Mouse (Mus musculus) lung, postnatal 0 days (tissue): ENCODE data around the gene Adrb1. TPM values are rescaled to one million over a fixed set of nuclear protein-coding genes. Genes with fewer than 3 reads are reported as not detected.

Source experiments
- ATAC-seq: fragments of 200-750 bp; cut with Nextera tagmentation; 2 replicates; pipeline ENCODE4 v1.8.0; 2017; ENCODE audit warnings: moderate library complexity
- DNase-seq: peaks from one replicate; pipeline ENCODE4 v3.0.0-alpha.2; 2016; ENCODE audit warnings: low spot score
- H3K27ac ChIP-seq: fragments of 300-500 bp; sonication (generic); 2 replicates; pipeline ENCODE4 v1.5.1; 2014; ENCODE audit warnings: antibody characterized with exemption, mild to moderate bottlenecking, low read length, mixed read lengths
- H3K27me3 ChIP-seq: fragments of 300-500 bp; sonication (generic); replicated peaks from 2 replicates; pipeline ENCODE4 v1.6.1; 2014; ENCODE audit warnings: low read length, mixed read lengths; ENCODE audit not compliant: insufficient read depth
- H3K36me3 ChIP-seq: fragments of 300-500 bp; sonication (generic); 2 replicates; pipeline ENCODE4 v1.6.1; 2014; ENCODE audit warnings: low read length, mixed read lengths; ENCODE audit not compliant: insufficient read depth
- H3K4me1 ChIP-seq: fragments of 300-500 bp; sonication (generic); 2 replicates; pipeline ENCODE4 v1.6.1; 2014; ENCODE audit warnings: antibody characterized with exemption, low read depth, low read length, mixed read lengths; ENCODE audit not compliant: insufficient read depth
- H3K4me2 ChIP-seq: fragments of 300-500 bp; sonication (generic); replicated peaks from 2 replicates; pipeline ENCODE4 v1.6.1; 2014; ENCODE audit warnings: low read depth, mild to moderate bottlenecking, low read length, moderate library complexity, mixed read lengths
- H3K4me3 ChIP-seq: fragments of 300-500 bp; sonication (generic); 2 replicates; pipeline ENCODE4 v1.5.1; 2014; ENCODE audit warnings: low read depth, low read length
- H3K9ac ChIP-seq: fragments of 300-500 bp; sonication (generic); replicated peaks from 2 replicates; pipeline ENCODE4 v1.6.1; 2014; ENCODE audit warnings: low read depth, mild to moderate bottlenecking
- H3K9me3 ChIP-seq: fragments of 300-500 bp; sonication (generic); 2 replicates; pipeline ENCODE4 v1.6.1; 2016; ENCODE audit warnings: low read length, mixed read lengths
- CTCF ChIP-seq: IDR thresholded peaks from 2 replicates; pipeline ENCODE4 v1.5.1; 2016; ENCODE audit warnings: antibody characterized with exemption, mild to moderate bottlenecking
- EP300 ChIP-seq: IDR thresholded peaks from 2 replicates; pipeline ENCODE4 v1.6.1; 2016; ENCODE audit warnings: antibody characterized with exemption, mild to moderate bottlenecking, control low read depth
- WGBS: fragments of 180-500 bp; shearing (Covaris S2); extraction: QIAGEN DNeasy Blood & Tissue Kit; methylation state at CpG from one replicate; pipeline ENCODE4 v1.1.7; 2014; 5-methylcytosine and 5-hydroxymethylcytosine counted together
- polyA plus RNA-seq: library from polyadenylated mRNA; unstranded; fragments of >200 nt; fragmentation: Nextera tagmentation; extraction: Ambion mirVana; gene quantifications from 2 replicates; pipeline ENCODE4 v1.2.1, GENCODE M21; 2015

The Adrb1 gene
- polyA plus RNA-seq, 1 experiment from 2014 or later, result 12.6 TPM

DNA sequence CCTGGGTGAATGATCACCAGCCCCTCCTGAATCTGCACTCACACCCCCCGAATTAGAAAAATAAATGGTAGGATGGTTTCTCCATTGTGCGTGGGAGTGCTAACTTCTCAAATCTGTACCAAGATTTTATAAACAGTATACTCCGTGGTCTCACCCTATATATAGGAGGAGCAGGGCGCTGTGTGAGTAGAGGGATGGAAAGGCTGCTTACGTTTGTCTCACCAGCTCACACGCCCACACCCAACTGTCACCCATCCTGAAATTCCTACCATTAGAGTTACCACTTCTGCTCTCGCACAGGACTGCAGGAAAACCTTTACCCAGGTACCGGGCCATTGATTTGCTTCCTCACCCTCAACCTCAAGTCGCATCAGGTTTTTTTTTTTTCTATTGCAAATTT is 47.0 kb downstream of the Adrb1 start:
- Histone ChIP-seq H3K27me3 (no peaks in the 10 kb centered on the region), H3K4me1 (no peaks in the 10 kb centered on the region), H3K4me3 (no peak overlapping the region), H3K36me3 (no peaks in the 10 kb centered on the region), H3K27ac (no peak overlapping the region), H3K9me3 (no peaks in the 10 kb centered on the region), H3K4me2 (no peak overlapping the region), H3K9ac (no peak overlapping the region)
- 86% methylated on average over 9 of the region's 9 CpGs for WGBS
- ATAC-seq (no peak), DNase-seq (no peak)
- TF ChIP-seq EP300, result no peak
- TF ChIP-seq CTCF, result no peak

GRCm38 (mm10) chr19:56772158-56772557 is 50.2 kb downstream of the Adrb1 start:
- Histone ChIP-seq H3K9ac (no peak overlapping the region), H3K4me1 (peaks cover 19% of the 10 kb centered on the region; the same call in 1 of the 2 replicates), H3K36me3 (no peaks in the 10 kb centered on the region), H3K27me3 (no peaks in the 10 kb centered on the region), H3K9me3 (no peaks in the 10 kb centered on the region), H3K4me2 (no peak overlapping the region), H3K4me3 (no peak overlapping the region), H3K27ac (no peak overlapping the region)
- no peak for TF ChIP-seq EP300
- no peak for TF ChIP-seq CTCF
- ATAC-seq, result no peak
- WGBS, result 75% methylated on average over 7 of the region's 7 CpGs
- no peak for DNase-seq

DNA sequence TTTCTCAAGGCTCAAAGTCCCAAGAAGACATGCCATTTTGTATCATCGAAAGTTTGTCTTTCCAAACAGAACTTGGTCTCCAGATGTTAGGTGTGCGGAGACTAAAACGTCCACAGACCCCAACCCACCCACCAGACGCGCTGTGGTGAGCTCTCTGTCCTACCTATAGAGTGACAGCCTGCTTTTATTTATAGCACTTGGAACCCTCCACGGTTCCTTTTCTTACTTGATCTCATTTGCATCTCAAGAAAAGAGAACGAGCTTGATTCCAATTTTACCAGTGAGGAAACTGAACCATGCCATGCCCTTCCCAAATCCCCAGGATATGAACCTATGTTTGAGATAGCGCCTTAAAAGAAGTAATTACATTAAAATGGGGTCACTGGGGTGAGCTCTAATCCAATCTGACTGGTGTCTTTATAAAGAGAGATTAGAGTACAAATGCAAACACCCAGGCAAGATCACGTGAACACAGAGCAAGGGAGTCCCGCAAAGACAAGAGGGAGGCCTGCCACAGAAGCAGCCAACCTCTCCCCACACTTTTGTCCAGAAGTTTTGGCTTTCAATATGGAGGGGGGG is 51.5 kb downstream of the Adrb1 start:
- no peak overlapping the region for H3K4me2 ChIP-seq
- H3K27ac ChIP-seq, result no peak overlapping the region
- H3K4me3 ChIP-seq, result no peak overlapping the region
- no peaks in the 10 kb centered on the region for H3K27me3 ChIP-seq
- no peaks in the 10 kb centered on the region for H3K36me3 ChIP-seq
- no peak overlapping the region for H3K9ac ChIP-seq
- DNase-seq (no peak), ATAC-seq (no peak)
- H3K9me3 ChIP-seq, result no peaks in the 10 kb centered on the region
- TF ChIP-seq EP300 (no peak), CTCF (no peak)
- whole genome bisulfite sequencing, result 75% methylated on average over 10 of the region's 10 CpGs
- H3K4me1 ChIP-seq, result peaks cover 19% of the 10 kb centered on the region; the same call in 1 of the 2 replicates

DNA sequence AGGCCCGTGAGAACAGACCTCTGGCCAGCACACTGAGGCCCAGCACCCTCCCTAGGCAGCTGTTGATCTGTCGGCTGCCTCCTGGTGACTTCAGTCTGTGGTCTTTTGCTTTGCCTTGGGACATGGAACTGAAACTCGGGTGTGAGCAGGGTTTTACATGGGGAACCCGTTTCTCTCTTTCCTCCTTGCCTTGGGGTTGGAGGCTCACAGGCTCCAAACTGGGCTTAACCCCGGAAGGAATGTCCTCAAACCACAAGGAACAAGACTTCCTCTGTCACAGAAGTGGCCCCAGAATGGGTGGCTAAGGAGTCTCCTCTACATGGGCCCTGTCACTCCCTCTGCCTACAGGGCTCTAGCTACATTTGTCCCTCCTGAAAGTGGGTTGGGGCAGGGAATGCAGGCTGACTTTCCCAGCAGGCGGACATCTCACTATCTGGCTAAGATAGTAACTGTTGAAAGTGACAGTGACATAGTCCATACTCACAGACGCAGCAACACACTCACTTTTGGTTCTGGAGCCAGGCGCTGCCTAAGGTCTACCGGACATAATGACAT is 52.5 kb downstream of the Adrb1 start:
- ATAC-seq, result peak; percentile 53
- H3K27ac ChIP-seq, result no peak overlapping the region
- H3K4me1 ChIP-seq, result peaks cover 19% of the 10 kb centered on the region; the same call in 1 of the 2 replicates
- no peak overlapping the region for H3K9ac ChIP-seq
- no peak for TF ChIP-seq CTCF
- no peak for TF ChIP-seq EP300
- 54% methylated on average over 9 of the region's 9 CpGs for WGBS
- no peaks in the 10 kb centered on the region for H3K9me3 ChIP-seq
- peak; percentile 68 for DNase-seq
- no peaks in the 10 kb centered on the region for H3K27me3 ChIP-seq
- H3K36me3 ChIP-seq, result no peaks in the 10 kb centered on the region
- no peak overlapping the region for H3K4me3 ChIP-seq
- H3K4me2 ChIP-seq, result no peak overlapping the region

GRCm38 (mm10) chr19:56774971-56775892 is 53.2 kb downstream of the Adrb1 start:
- no peak for TF ChIP-seq CTCF
- H3K36me3 ChIP-seq, result no peaks in the 10 kb centered on the region
- no peak overlapping the region for H3K27ac ChIP-seq
- peak overlapping the region; percentile 24; the same call in 1 of the 2 replicates for H3K4me3 ChIP-seq
- H3K9ac ChIP-seq, result 0 out of 2 replicates have a peak overlapping the region, but pooled peaks have one; percentile 36
- no peak for ATAC-seq
- no peaks in the 10 kb centered on the region for H3K27me3 ChIP-seq
- peak overlapping the region; percentile 60 for H3K4me2 ChIP-seq
- 38% methylated on average over 24 of the region's 24 CpGs for WGBS
- H3K4me1 ChIP-seq, result peaks cover 19% of the 10 kb centered on the region; the same call in 1 of the 2 replicates
- DNase-seq, result no peak
- no peaks in the 10 kb centered on the region for H3K9me3 ChIP-seq
